Mouse (Mus musculus): ENCODE results near the gene Ifitm10.

The Ifitm10 gene

DNA sequence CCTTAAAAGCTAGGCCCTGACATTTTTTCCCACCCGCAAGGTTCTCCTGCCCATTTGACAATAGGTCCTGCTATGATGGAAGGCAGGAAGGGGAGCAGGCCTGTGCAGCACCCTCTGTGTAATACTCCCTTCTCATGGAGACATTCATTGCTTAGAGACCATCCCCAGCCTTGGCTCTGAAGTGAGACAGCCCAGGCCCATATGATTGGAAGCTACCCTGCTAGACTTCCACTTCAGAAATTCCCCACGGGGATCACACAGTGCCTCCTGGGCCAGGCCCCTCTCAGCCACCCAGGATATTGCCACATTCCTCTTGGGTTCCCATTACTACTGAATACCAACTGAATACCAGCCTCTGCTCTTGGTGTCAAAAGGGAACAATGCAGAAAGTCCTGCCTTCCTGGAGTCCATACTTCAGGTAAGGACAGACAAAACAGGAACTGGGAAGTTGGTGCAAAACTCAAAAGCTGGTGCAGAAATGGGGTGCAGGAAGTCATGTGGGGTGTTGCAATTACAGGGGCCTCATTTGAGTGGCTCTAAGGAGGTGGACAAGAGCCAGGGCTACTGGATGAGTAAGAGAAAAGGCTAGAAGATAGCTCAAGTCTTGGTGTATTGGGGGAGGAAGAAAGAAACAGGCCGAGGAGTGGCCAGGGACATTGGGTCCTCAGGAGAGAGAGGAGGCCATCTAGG lies 16.6 kb upstream of the Ifitm10 start:
- DNase-seq: no peak

DNA sequence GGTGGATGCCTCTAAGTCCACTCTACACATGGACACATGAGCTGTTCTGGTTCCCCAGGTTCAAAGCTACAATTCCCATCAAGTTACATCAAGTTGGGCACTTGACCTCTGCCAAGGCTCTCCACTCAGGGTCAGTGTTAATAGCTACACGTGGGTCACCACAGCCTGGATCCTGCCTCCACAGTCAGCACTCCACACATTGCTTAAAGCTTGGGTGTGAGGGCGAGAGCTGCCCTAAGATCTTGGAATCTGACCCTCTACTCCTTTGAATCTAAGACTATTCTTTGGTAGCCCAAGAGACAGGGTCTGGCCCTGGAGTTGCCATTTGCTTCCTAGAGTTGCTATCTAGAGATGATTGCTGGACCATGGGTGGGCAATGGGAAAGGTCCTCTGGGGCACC lies 15.2 kb upstream of the Ifitm10 start:
- no peak for DNase-seq

DNA sequence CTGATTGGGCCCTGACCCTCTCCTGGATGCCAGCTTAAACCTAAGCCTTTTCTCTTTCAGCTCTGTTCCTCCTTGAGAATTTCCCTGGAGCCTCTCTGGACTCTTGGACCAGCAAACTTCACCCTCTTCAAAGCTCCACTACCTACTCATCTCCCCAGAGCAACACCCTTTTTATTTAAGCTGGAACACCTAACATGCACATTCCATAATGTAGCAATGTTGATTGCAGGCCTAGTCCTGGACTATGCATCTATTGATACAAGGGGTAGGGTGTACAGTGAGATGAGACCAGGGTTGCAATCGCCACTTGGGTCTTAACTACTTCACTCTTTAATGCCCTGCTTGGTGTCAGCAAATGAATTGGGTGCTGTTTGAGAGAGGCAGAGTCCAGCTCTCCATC lies 14.6 kb upstream of the Ifitm10 start:
- no peak for DNase-seq

DNA sequence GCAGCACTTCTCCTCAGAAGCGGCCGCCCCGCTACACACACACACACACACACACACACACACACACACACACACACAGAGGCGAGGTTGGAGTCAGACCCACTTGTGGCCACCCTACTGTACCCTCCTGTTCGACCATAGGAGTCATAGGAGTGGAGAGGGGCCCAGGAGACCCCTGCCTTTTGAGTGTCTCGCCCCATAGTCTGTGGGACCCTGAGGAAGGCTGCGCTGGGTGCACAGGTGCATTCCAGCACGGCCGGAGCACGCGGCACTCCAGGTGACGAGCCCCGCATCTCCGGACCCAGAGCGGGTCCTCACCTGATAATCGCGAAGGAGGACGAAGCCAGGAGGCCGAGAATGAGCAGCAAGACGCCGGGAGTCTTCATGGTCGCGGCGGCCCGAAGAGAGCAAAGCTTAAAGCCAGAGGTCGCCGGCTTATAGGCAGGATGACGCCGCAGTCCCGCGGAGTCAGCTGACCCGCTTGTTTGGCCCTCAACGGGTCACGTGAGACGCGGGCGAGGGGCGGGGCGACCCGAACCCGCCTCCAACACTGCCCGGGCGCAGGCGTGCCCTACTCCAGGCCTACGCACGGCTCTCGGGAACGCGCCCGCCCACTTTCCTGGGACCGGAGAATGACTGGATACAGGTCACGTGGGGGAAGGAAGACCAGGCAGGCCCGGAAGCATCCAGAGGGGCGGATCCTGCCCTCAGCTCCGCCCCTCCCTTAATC lies 14.0 kb upstream of the Ifitm10 start, which contains the start of gene Ctsd:
Ctsd (minus strand) TSS at position 620 of the 730 bp plus-strand sequence.
- DNase-seq: peak; percentile 99

DNA sequence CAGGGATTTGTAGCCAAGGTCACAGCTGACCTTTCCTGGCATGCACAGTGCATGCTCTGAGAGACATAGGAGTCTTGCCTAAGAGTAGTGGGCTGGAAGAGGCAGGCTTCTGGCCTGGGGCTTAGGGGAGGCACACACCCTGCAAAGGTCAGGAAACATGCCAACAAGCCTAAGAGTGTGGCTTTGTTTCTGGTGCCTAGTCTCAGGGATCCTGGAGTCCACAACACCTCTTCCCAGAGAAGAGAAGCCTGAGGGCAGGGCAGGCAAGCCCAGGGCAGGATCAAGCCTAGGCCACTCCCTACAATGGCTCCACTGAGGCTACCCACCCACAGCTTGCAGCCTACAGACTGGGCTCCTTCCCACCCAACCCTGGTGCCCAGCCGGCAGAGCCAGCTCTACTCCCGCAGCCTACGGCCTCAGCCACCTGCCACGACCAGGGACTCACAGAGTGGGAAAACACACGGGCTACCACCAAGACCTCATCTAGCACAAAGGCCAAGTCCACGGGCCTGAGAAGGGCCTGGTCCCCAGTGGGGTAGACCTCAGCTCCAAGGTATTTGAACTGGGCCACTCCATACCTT lies 13.2 kb upstream of the Ifitm10 start:
- peak; percentile 28 for DNase-seq

DNA sequence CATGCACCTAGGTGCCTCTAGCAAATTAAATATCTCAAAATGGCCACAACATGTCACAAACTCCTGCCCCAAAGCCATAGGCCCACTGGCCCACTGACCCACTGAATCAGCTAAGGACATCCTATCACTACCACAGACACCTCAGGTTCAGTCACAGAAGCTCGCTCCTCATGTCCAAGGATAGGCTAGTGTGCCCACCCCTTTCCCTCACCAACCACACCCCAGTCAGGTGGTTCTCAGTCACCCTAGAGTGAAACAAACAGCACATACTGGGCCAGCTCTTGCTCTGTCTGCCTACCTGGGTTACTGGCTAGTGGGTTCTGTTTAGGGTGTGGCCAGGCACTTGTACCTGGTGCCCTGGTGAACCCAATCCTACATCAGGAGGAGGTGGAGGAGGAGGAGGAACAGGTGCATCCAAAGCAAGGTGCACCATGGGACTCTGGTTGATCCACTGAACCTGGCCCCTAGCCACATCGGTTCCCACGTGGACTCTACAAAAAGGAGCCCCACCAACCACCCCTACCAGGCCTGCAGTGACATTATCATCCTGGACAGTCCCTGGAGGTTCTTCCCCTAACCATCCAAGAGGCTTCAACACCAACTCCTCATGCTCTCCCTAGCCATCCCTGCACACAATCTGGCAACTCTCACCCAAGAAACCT lies 12.3 kb upstream of the Ifitm10 start:
- no peak for DNase-seq

DNA sequence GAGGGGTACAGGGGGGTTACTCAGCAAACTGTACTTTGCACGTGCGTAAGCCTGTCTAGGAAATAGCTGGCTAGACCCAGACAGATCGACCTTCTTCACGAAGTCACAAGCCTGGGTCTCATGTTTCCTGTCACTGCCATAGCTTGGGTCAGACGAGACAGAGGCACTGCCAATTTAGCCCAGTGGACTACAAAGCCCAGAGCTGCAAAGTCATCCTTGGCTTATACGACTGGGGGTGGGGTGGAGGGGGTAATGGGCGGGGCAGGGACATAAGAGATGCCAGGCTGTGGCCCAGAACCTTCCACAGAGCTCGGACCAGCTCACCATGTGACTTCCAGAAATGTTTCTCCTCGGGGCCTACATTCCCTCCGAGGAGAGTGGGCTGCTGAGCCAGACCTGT lies 10.8 kb upstream of the Ifitm10 start:
- DNase-seq: no peak

DNA sequence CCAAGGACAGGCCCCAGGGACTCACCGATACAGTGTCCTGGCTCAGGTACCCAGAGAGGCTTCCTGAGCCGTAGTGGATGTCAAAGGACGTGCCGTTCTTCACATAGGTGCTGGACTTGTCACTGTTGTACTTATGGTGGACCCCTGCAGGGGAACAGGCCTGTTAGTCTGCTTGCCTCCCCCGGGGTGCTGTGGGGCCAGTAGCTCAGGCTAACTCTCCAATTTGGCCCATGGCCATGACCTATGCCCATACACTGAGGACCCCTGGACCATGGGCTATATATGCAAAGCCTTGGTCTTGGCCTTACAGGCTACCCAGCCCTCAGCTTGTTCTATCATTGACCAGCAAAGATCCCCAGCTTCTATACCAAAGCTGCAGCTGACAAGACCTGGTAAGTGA lies 9.0 kb upstream of the Ifitm10 start, which contains the start of gene Gm49369:
Gm49369 (minus strand) TSS at position 101 of the 400 bp plus-strand sequence.
- no peak for DNase-seq

DNA sequence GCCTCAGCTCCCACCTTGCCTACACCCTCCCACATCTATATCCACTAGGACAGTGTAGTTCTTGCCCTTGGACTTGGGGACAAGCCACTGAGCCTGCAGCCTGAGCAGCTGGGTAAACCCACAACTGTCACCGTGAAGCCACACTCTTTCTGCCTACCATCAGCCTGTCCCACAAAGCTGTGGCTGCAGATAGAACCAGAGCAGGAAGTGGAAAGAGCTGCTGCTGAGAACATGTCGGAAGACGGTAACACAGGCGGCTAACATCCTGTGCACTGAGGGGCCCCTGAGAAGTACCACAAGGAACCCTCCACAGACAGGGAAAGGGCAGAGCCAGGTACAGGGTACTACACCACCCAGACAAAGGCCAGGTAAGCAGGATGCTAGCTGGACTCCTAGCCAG lies 7.6 kb upstream of the Ifitm10 start:
- DNase-seq: no peak

DNA sequence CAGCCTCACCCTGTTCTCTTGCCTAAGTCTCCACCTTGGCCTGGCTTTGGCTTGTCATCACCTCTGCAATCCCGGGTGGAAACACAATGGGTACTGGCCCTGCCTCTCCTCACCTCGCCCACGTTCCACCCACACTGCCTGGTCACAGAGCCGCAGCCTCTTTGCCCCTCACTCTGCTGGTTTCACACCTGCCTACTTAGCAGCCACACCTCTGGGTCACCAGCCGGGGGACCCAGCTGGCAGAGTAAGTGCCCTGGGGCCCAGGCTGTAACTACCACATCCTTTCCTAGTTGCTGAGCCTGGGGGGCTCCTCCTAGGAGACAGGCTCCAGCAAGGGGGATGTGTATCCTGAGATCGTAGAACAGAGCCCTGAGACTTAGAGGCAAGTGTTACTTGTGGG lies 5.6 kb upstream of the Ifitm10 start:
- no peak for DNase-seq

DNA sequence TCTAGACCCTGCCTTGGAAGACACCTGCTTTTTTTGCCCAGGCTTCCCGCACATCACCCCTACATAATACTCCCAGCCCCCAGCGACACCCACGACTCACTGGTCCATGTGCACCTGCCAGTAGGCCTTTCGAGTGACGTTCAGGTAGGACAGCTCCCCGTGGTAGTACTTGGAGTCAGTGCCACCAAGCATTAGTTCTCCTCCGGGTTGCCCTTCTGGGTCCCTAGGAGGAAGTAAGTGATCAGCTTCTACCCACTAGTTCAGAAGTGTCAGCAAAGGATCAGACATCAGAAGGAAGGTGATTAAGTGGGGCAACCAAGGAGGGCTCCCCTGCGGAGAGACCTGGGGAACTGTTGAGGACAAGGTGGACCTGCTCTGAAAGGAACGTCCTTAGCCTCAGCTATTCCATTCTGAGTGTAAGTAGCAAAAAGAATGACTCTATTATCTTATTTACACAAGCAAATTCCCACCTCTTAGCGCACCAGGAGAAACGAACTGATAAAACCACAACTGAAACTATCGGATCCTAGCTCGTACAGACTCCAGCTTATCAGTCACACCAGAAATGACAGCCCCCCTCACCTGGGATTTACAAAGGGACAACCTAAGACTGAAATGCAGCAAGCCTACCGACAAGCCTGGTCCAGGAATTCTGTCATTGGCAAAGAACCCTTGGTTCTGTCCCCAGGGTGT lies 3.8 kb upstream of the Ifitm10 start:
- no peak for DNase-seq

DNA sequence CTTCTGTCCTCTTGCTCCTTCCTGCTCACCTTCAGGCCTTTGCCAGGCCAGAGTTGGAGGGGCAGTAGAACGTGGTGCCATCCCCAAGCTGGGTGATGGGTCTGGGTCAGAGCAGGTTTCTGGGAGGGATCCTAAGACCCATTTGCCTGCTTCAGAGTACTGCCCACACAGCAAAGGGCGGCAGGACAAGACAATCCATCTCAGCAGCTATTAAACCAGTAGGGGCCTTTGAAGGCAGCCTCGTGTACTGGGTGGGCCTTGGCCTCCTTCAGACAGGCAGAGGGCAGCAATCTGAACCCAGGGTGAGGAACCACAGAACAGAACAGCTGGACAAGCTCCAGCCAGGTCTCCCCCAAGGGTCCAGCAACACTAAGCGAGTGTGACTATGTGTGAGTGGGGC lies 2.5 kb upstream of the Ifitm10 start:
- no peak for DNase-seq

DNA sequence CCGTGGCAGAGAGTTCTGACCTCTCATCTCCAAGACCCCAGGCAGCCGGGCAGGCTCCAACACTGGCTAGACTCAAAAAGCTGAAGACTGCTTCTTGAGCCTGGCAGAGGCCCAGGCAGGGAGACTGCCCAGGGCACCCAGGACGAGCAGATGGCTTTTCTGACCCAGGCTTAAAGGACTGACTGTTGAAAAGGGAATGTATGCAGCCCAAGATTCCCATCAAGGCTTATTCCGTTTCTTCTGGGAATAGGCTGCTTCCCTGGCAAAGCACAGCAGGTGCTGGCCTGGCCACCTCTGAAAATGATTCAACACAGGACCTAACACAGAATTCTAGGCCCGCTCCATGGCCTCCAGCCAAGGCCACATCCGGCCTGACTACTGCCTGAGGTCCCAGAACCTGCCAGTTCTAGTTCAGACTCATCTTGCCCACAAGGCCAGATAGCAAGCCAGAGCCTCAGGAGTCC lies 1.7 kb upstream of the Ifitm10 start:
- DNase-seq: peak; percentile 54

DNA sequence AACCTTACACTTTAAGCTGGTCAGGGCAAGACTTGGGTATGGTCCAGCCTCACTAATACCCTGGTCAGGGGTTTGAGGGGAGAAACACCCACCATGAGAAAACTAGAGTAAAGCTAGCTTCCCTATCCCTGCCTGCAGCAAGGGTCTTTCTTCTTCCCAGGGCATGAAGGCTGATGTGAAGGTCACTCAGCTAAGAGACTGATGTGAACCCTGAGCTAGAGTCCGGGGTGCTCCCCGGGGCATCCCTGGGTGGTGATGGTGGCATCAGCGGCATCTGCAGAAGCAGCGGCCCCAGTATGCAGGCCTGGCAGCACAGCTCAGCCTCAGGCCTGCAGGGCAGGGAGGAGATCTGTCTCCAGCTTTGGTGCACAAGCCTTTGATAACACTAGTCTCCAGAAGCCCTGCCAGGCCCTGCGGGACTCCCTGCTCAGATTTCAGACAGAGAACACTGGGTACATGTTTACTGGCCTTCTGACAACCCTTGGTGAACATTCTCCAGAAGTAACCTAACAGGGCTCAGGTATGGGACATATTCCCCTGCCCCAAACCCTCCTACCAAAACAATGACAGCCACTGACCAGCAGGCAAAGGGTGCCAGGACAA lies 961 bp upstream of the Ifitm10 start:
- no peak for DNase-seq

DNA sequence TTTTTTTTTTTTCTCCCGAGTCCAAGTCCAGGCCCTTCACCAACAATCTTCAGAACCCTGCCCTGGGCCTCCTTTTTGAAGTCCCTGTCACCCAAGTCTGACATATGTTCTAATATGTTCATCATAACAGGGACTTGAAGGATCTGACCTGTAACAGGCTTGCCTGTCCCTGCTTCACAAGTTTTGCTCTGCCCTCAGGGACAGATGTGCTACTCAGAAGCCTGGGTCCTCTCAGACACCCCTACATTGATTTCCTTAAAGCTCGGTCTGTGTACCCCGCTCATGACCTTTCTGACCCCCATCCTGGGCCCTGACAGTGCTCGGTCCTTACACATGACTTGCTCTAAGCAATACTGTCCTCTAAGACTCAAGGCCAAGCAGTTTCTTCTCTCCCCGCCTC lies 514 bp downstream of the Ifitm10 start:
- no peak for DNase-seq

DNA sequence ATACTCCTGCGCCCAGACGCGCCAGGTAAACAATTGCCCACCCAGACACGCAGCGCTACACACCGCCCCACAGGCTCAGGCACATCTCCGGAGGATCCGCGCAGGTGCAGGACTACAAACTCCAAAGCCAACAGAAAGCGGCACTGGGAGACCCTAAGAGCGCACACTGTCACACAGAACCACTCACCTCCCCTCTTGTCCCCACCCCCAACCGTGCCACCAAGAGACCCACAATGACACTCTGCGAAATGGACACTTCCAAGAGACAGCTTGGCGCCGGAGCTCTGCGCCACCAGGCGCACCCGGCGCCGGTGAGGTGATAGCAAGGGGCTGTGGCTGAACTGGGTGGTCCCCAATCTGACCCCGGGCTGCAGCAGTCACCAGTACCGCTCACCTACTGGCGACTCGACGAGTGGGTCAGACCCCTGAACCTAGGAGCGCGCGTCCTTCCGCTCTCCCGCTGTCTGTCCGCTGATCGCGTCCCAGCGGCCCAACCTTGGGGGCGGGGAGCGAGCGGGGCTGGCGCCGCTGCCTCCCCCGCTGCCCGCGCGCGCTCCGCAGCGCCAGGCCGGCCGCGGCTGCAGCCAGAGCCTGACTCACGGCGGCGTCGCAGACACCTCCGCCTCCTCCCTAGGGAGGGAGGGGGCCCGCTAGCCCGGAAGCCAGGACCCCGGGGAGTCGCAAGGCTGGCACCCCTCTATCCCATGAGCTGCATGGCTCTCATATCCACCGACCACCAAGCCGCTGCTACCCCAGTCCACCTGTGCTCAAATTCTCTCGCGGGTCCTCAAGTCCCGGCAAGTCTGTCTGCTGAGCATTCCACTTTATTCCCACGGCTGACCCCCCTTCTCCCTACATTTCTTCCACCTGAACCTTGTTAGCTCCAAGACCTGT lies 1.5 kb downstream of the Ifitm10 start:
- no peak for DNase-seq

DNA sequence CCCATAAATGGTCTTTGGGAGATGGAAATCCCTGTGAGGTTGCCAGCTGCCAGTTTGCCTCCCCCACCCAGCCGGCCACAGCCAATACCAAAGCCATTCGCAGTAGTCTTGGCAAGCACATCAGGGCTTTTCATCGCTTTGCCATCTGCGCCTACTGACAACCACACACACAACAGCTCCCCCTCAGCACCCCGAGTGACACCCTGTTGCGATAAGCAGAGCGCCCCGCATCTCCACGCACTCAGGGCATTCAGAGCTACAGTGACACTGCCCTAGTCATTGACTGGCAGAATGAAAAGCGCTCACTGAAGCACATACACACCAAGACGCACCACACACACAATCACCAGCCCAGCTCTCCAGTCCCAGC lies 2.2 kb downstream of the Ifitm10 start:
- DNase-seq: no peak

DNA sequence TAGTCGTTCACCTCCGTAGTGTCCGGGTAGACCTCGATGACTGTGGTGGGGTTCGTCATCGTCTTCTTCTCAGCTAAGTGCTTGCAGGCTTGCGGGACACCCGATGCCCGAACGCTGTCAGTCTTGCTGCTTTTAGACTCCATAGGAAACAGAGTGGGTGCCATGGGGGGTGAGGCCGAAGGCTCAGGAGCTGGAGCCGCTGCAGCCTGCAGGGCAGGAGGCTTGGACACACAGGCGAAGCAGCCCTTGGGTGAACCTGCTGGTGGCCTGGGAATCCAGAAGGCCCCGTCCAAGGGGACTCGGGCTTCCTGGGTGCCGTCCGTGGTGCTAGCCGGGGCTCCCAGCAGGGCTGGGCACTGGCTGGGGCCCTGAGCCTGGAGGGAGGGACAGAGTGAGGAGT lies 2.6 kb downstream of the Ifitm10 start:
- no peak for DNase-seq

DNA sequence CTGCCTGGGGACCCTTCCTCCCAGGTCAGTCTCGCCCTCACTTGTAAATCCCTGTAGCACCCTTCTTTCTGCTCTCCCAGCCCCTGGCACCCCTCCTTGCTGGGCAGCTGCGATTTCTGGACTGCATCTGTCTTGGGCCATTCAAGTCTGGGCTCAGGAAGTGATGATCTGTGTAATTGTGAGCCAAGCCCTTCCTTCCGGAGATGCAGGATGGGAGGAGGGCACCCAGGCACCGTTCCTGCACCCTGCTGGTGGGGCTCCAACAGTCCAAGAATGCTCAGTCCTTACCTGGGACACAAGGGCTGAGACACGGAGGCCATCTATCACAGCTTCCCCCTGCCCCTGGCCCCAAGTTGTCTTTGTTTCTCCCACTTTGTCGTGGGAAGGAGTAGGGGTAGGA lies 3.7 kb downstream of the Ifitm10 start:
- DNase-seq: no peak

DNA sequence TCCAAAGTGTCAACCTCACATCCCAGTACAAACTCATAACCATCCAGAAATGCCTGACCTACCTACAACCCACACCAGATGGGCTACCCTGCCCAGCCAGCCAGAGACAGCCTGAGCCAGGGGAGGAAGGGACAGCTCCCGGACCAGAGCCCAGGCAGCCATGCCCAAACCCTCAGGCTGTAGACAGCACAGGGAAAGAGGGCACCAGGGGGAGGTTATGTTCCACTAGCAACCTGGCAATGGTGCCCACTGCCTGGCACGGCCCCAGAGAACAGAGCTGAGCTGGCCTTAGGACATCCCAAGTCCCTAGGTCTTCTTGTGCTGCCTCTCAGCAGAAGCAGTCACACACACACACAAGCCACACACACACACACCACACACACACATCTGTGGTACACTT lies 4.7 kb downstream of the Ifitm10 start:
- DNase-seq: no peak

DNA sequence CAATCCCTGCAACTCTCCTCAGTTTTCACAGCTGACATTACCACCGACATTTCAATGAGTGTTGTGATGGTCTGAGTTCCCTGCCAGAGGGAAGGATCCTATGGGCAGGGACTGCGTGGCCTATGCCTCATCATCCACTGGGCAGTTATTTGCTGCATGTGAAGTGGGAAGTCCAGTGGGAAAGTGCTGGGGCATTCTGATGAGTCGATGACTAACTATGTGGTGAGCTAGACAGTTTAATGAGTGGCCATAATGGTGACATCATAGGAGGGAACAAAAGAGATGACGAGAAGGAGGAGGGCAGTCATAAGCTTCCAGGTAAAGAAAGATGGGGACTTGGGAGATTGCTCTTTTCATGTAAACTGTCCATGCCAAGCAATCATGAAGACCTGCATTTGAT lies 10.4 kb downstream of the Ifitm10 start:
- DNase-seq: no peak
